Mouse (Mus musculus) R1 (cell line): ENCODE results near the gene Snupn.
"Not testable (repeated sequence)": the region's sequence is repeated elsewhere in the genome, so short reads cannot be mapped to it uniquely, and the experiment has no call there.

ENCODE experiments used
- DNase-seq: peaks from one replicate; pipeline ENCODE4 v3.0.0-alpha.2; 2018; ENCODE audit warnings: low read depth, low spot score

Snupn gene

GRCm38 (mm10) chr9:56930556-56930955 lies 20.1 kb upstream of the Snupn start:
- no peak for DNase-seq

DNA sequence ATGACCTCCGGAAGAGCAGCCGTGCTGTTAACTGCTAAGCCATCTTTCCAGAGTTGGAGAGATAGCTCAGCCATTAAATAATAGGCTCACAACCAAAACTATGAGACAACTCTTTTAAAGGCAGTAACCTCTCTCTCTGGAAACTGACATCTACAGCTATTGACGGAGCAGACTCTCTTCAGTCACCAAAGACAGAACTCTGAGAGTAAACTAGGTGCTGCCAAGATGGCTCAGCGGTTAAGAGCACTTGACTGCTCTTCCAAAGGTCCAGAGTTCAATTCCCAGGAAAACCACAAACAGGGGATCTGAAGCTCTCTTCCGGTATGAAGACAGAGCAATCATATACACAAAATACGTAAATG lies 13.8 kb upstream of the Snupn start:
- DNase-seq, result no peak

- DNase-seq, result peak; percentile 99
These were observed 13.2 kb upstream of the Snupn start, which contains the start of gene Imp3 for GRCm38 (mm10) chr9:56937223-56938160. Gene Imp3, plus strand, starts transcription at chr9:56937475.

GRCm38 (mm10) chr9:56938374-56938773 lies 12.3 kb upstream of the Snupn start:
- peak; percentile 34 for DNase-seq

DNA sequence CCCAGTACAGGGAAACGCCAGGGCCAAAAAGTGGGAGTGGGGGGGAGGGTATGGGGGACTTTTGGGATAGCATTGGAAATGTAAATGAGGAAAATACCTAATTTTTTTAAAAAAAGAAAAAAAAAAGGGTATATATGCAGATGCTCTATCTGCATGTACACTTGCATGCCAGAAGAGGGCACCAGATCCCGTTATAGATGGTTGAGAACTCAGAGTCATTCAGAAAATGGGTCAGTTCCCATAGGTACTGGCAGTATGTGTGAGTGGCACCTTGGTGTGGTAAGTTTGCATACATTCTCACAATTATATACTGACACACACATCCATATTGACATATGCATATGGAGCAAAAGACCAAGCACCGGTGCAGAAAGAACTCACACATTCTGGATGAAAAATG lies 3.2 kb upstream of the Snupn start:
- DNase-seq, result peak; percentile 60

GRCm38 (mm10) chr9:56948699-56949098 lies 2.0 kb upstream of the Snupn start:
- DNase-seq, result not testable (repeated sequence)

GRCm38 (mm10) chr9:56949767-56950166 lies 911 bp upstream of the Snupn start:
- DNase-seq, result peak; percentile 52

DNA sequence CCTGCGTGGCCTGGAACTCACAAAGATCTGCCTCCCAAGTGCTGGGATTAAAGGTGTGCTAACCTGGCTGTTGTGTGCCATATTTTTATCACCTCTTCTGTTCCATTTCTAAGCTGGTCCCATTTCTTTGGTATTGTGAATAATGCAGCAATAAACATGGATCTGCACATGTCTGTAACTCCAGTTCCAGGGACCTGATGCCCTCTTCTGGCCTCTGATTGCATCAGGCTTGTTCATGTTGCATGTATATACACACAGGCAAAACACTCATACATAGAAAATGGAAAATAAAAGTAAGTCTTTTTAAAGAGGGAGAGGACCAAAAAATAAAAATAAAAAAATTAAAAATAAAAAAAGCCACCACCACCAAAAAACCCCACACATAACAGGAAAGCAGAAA lies 2.9 kb downstream of the Snupn start:
- no peak for DNase-seq

DNA sequence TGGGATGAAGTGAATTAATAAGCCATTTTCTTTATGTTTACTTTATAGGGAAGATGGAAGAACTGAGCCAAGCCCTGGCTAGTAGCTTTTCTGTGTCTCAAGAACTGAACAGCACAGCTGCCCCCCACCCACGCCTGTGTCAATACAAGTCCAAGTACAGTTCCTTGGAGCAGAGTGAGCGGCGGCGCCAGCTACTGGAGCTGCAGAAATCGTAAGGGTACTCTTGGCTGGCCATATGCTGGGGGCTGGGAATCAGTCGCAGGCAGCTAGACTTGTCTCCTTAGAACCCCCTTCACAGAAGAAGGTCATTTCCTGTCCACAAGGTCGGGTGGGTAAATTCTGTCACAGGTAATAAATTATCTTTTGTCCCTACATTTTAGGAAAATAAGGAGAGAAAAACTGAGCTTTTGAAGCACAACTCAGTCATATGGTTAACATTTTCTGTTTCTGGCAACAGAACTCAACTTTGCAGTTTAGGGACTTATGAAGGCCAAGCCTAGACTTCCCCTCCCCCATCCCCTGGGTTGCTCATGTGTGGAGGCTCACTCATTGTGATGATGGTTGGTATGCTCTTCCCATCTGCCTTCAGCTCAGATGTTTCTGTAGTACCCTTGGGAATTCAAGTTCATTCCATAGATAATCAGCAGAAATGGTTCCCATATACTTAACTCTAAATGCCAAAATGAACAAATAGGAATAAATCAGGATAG lies 6.4 kb downstream of the Snupn start:
- DNase-seq, result peak; percentile 16

DNA sequence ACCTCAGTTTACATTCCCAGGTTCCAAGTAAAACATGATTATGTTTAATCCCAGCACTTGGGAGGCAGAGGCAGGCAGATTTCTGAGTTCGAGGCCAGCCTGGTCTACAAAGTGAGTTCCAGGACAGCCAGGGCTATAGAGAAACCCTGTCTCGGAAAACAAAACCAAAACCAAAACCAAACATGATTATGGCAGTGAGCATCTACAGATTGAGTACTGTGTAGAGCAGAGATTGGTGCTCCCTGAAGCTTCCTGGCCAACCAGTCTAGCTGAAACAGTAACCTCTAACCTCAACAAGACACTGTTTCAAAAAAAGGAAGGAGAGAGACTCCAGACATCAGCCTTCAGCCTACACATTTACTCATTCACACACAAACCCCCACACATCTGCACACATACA lies 8.0 kb downstream of the Snupn start:
- DNase-seq, result no peak

GRCm38 (mm10) chr9:56961591-56961990 lies 10.9 kb downstream of the Snupn start:
- DNase-seq, result peak; percentile 71

DNA sequence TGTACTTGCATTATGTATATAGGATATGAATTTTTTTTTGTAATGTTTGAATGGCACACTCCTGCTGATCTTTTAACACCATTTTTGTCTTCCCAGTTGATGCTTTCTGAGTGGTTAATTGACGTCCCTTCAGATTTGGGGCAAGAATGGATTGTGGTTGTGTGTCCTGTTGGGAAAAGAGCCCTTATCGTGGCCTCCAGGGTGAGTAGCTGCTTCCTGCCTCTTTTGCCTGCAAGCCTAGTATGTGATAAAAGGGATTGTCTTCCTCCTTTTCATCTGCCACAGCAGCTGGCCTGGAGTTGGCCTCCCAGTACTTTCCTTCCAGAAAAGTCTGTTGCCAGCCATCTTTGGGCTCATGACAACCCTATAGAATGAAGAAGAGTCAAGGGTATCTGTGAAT lies 19.5 kb downstream of the Snupn start:
- DNase-seq, result no peak

GRCm38 (mm10) chr9:56973960-56974524 lies 23.4 kb downstream of the Snupn start:
- no peak for DNase-seq

- no peak for DNase-seq
These were observed 24.5 kb downstream of the Snupn start for GRCm38 (mm10) chr9:56975199-56975598.

DNA sequence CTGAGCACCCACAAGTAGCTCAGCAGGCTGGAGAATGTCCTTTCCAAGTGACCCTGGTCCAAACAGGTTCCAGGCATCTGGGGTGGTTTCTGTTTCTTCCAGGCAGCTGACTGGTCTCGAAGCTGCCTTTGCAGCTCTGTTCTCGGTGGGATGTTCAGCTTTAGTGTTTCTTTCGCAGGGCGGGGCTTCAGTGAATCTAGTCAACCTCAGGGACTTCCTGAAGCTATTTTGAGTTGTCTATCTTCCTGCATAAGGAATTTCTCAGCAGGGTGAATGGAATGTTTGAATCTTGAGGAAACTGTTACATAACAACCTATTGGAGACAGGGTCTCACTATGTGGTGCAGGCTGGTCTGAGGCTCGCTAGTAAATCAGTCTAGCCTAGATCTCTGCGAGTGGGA lies 29.5 kb downstream of the Snupn start:
- DNase-seq, result peak; percentile 69

DNA sequence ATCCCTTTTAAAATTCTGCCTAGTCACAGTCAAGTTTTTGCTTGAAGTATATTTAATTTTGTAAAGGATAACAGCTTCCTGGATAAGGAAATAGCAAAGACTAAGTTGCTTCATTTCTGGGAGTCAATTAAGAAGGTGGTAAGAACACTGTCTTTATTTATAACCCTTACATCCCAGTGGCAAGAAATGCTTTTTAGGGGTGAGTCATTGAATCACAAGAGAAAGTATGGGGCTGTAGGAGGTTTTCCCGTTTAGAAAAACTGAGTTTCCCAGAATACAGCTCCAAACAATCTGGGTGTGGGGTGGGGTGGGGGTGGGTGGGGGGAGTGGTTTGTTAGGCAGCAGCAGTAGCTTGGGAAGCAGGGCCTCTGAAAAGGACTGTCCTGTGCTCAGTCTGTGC lies 30.8 kb downstream of the Snupn start:
- DNase-seq, result no peak

GRCm38 (mm10) chr9:56994286-56995197 lies 43.9 kb downstream of the Snupn start, which contains the start of gene Ptpn9:
Gene Ptpn9, plus strand, starts transcription at chr9:56994923.
- DNase-seq, result peak; percentile 87

- DNase-seq, result peak; percentile 69
These were observed 44.7 kb downstream of the Snupn start for GRCm38 (mm10) chr9:56995198-56996027.

DNA sequence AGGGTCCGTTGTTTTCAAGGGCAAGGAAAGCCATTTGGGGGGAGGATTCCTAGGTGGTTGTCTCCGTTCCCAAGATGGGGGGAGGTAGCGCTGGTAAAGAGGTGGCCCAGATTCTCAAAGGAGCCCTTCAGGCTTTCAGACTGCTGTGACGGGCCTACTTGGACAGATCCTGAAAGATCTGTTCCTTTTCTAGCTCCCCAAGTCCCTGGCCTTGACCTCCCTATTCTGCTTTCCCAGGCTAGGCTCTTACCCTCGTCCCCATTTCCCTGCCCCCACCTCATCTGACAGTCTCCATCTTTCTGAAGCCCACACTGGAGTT lies 45.3 kb downstream of the Snupn start:
- DNase-seq, result peak; percentile 65

GRCm38 (mm10) chr9:56997206-56997605 lies 46.5 kb downstream of the Snupn start:
- not testable (repeated sequence) for DNase-seq

- DNase-seq, result no peak
These were observed 52.3 kb downstream of the Snupn start for GRCm38 (mm10) chr9:57003011-57003410.
